Mouse (Mus musculus): ENCODE results near the gene Cox14. TPM values are rescaled to one million over a fixed set of nuclear protein-coding genes. Genes with fewer than 3 reads are reported as not detected.
"Not testable (repeated sequence)": the region's sequence is repeated elsewhere in the genome, so short reads cannot be mapped to it uniquely, and the experiment has no call there.

Cox14 gene
- total RNA-seq (2021), result 100 to 1,000 TPM; 212 to 221 TPM

- DNase-seq, result peak; percentile 98
- intact Hi-C loops (cut with DNase I), result loop anchor here (1.0 to 2.0 kb wide), 3 partner anchors 23 to 177 kb away; partner anchors contain the start of genes Cers5 and Smarcd1
Observed at GRCm38 (mm10) chr15:99725341-99726155, at the start of gene Cox14. Cox14 (plus strand) TSS chr15:99725618.

- no peak for DNase-seq
- intact Hi-C loops (cut with DNase I), result no loop called here
Observed at GRCm38 (mm10) chr15:99677089-99677488, 48.3 kb upstream of the Cox14 start.

GRCm38 (mm10) chr15:99678063-99678800 lies 47.2 kb upstream of the Cox14 start:
- DNase-seq, result no peak
- intact Hi-C loops (cut with DNase I), result no loop called here

- no peak for DNase-seq
- intact Hi-C loops (cut with DNase I), result no loop called here
Observed at GRCm38 (mm10) chr15:99679008-99679407, 46.4 kb upstream of the Cox14 start.

DNA sequence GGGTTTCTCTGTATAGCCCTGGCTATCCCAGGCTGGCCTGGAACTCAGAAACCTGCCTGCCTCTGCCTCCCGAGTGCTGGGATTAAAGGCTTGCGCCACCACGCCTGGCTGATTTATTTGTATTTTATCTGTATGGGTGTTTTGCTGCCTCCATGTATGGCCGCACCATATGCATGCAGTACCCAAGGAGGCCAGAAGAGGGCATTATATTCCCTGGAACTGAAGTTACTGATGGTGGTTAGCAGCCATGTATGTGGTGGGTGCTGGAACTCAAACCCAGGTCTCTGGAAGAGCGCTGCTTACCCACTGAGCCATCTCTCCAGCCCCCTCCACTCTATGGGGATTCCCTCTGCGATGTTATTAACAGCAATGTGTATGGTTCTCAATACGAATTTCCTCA lies 42.5 kb upstream of the Cox14 start:
- DNase-seq, result no peak
- intact Hi-C loops (cut with DNase I), result no loop called here

DNA sequence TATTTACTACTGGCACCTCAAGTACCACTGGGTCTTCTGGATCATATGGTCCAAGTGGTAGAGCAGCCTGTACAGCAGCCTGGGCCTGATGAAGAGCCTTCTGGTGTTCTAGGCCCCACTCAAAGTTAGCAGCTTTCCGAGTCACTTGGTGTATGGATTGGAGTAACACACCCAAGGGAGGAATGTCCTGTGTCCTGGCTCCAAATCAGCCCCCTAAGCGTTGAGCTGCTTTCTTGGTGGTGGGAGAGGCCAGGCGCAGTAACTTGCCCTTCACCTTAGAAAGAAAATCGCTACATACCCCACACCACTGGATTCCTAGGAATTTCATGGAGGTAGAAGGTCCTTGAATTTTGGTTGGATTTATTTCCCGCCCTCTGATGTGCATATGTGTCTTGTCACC lies 41.3 kb upstream of the Cox14 start:
- DNase-seq, result no peak
- intact Hi-C loops (cut with DNase I), result no loop called here

DNA sequence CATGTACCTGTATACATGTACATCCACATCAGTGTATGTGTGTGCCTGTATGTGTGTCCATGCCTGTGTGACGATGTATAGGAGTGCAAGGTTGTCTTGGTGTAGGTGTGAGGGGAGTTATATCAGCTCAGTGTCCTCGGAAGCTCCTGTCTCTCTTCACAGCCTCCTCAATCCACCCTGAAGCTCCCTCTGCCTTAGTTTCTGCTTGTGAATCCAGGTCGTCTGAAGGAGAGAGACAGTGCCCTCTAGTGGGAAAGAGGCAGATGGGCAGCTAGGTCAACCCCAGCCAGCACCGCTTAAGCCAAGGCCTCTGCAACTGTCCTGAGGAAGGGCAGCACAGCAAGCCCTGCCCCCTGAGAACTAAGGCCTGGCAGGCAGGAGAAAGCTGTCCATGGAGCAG lies 36.7 kb upstream of the Cox14 start:
- intact Hi-C loops (cut with DNase I), result loop anchor here (1.0 to 5.0 kb wide), 2 partner anchors 92 to 191 kb away; no protein-coding TSS in a partner anchor
- peak; percentile 65 to 76 for DNase-seq

GRCm38 (mm10) chr15:99690924-99691323 lies 34.5 kb upstream of the Cox14 start:
- no peak for DNase-seq
- intact Hi-C loops (cut with DNase I), result no loop called here

DNA sequence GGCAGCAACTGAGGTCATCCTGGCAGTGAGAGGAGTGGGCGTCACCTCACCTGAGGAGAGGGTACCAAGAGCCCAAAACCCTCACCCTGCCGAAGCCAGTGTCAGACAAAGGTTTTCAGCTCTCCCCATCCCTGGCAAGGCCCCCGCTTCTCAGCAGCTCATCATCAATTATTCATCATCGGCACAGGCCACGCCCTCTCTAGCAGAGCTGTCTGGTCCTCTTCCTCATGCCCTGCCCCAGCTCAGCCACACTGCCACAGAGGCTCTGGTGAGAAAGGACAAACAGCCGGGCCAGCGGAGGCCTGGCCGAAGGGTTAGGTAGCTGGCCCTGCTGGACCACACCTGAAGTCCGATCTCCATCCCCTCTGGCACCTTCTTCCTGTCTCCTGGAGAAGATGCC lies 33.4 kb upstream of the Cox14 start:
- DNase-seq, result no peak
- intact Hi-C loops (cut with DNase I), result no loop called here

- no peak for DNase-seq
- intact Hi-C loops (cut with DNase I), result no loop called here
Observed at GRCm38 (mm10) chr15:99697309-99697708, 28.1 kb upstream of the Cox14 start.

- no peak for DNase-seq
- intact Hi-C loops (cut with DNase I), result no loop called here
Observed at GRCm38 (mm10) chr15:99698533-99699085, 26.8 kb upstream of the Cox14 start.

GRCm38 (mm10) chr15:99699715-99700114 lies 25.7 kb upstream of the Cox14 start:
- DNase-seq, result no peak
- intact Hi-C loops (cut with DNase I), result no loop called here

- intact Hi-C loops (cut with DNase I), result no loop called here
- no peak for DNase-seq
Observed at GRCm38 (mm10) chr15:99700219-99701106, 25.0 kb upstream of the Cox14 start.

GRCm38 (mm10) chr15:99701640-99701998 lies 23.8 kb upstream of the Cox14 start:
- DNase-seq; intact Hi-C loops (cut with DNase I): not testable (repeated sequence)

GRCm38 (mm10) chr15:99701999-99702900 lies 23.2 kb upstream of the Cox14 start, which contains the start of gene Smarcd1:
Smarcd1 (plus strand) TSS chr15:99702129.
- intact Hi-C loops (cut with DNase I), result loop anchor here (2.0 kb wide), 1 partner anchor 23 kb away; the partner anchor contains the start of gene Cox14
- DNase-seq, result peak; percentile 96 to 98

- intact Hi-C loops (cut with DNase I), result loop anchor here (2.0 kb wide), 1 partner anchor 22 kb away; the partner anchor contains the start of gene Cox14
- DNase-seq, result no peak
Observed at GRCm38 (mm10) chr15:99703104-99703503, 22.3 kb upstream of the Cox14 start.

- DNase-seq, result peak in 1 of 2 experiments; percentile 21
- intact Hi-C loops (cut with DNase I), result loop anchor here (2.0 kb wide), 1 partner anchor 21 kb away; the partner anchor contains the start of gene Cox14
Observed at GRCm38 (mm10) chr15:99703676-99704040, 21.8 kb upstream of the Cox14 start.

GRCm38 (mm10) chr15:99704041-99704681 lies 21.3 kb upstream of the Cox14 start:
- peak; percentile 55 to 56 for DNase-seq
- intact Hi-C loops (cut with DNase I), result no loop called here

DNA sequence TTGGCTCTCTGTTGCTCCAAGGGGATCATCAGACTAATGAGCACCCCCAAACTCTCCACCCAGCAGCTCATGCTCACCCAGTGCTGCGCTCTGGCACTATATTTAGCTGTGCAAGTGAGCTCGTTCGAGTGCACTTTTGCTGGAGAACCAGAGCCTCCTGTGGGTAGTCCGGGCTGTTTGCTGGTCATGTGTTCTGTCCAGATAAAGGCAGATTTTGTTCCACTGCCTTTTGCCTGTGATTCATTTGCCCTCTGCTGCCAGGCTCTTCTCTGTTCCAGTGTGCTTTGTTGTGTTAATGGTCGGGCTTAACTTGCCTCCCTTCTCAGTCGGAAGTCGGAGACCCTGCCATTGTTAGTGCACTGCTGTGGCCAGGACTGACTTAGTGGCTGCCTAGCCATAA lies 20.5 kb upstream of the Cox14 start:
- DNase-seq, result peak; percentile 64 to 76
- intact Hi-C loops (cut with DNase I), result no loop called here

All from heart, postnatal 10 days (tissue).